Mouse (Mus musculus) midbrain, embryonic 15.5 days (tissue): ENCODE results near the gene Pirb. TPM values are rescaled to one million over a fixed set of nuclear protein-coding genes. Genes with fewer than 3 reads are reported as not detected.
"Not testable (repeated sequence)": the region's sequence is repeated elsewhere in the genome, so short reads cannot be mapped to it uniquely, and the experiment has no call there.

Experiments
- ATAC-seq: fragments of 200-750 bp; cut with Nextera tagmentation; replicated peaks from 2 replicates; pipeline ENCODE4 v1.8.0; 2017; ENCODE audit warnings: moderate TSS enrichment
- H3K27ac ChIP-seq: fragments of 300-500 bp; sonication (generic); 2 replicates; pipeline ENCODE4 v1.5.1; 2015; ENCODE audit warnings: mild to moderate bottlenecking, inconsistent platforms
- H3K27me3 ChIP-seq: fragments of 300-500 bp; sonication (generic); replicated peaks from 2 replicates; pipeline ENCODE4 v1.6.1; 2015; ENCODE audit warnings: inconsistent platforms
- H3K36me3 ChIP-seq: fragments of 300-500 bp; sonication (generic); replicated peaks from 2 replicates; pipeline ENCODE4 v1.6.1; 2015; ENCODE audit warnings: inconsistent platforms
- H3K4me1 ChIP-seq: fragments of 300-500 bp; sonication (generic); 2 replicates; pipeline ENCODE4 v1.6.1; 2015; ENCODE audit warnings: inconsistent platforms
- H3K4me2 ChIP-seq: fragments of 300-500 bp; sonication (generic); 2 replicates; pipeline ENCODE4 v1.6.1; 2015; ENCODE audit warnings: inconsistent platforms, mild to moderate bottlenecking, moderate library complexity
- H3K4me3 ChIP-seq: fragments of 300-500 bp; sonication (generic); 2 replicates; pipeline ENCODE4 v1.5.1; 2015; ENCODE audit warnings: mild to moderate bottlenecking, inconsistent platforms
- H3K9ac ChIP-seq: fragments of 300-500 bp; sonication (generic); 2 replicates; pipeline ENCODE4 v1.6.1; 2015; ENCODE audit warnings: mild to moderate bottlenecking, inconsistent platforms
- H3K9me3 ChIP-seq: fragments of 300-500 bp; sonication (generic); 2 replicates; pipeline ENCODE4 v1.6.1; 2016; ENCODE audit warnings: inconsistent platforms
- WGBS: fragments of 180-500 bp; shearing (Covaris S2); methylation state at CpG from one replicate; pipeline ENCODE4 v1.1.7; 2015; ENCODE audit warnings: mixed read lengths; 5-methylcytosine and 5-hydroxymethylcytosine counted together
- polyA plus RNA-seq: library from polyadenylated mRNA; unstranded; fragments of >200 nt; fragmentation: Nextera tagmentation; extraction: Ambion mirVana; gene quantifications from 2 replicates; pipeline ENCODE4 v1.2.1, GENCODE M21; 2015

Gene Pirb
- polyA plus RNA-seq, result 0.33 and 0.43 TPM in 2 replicates

- WGBS, result 73% methylated on average over 1 of the region's 3 CpGs
- not testable (repeated sequence) for H3K36me3 ChIP-seq, H3K27me3 ChIP-seq, H3K9me3 ChIP-seq, H3K27ac ChIP-seq, H3K4me1 ChIP-seq, H3K9ac ChIP-seq, H3K4me2 ChIP-seq, H3K4me3 ChIP-seq, ATAC-seq
These were observed at the start of gene Pirb for GRCm38 (mm10) chr7:3720268-3720667. Pirb (minus strand) TSS chr7:3720391.

- not testable (repeated sequence) for H3K27me3 ChIP-seq, H3K4me2 ChIP-seq, H3K4me3 ChIP-seq, H3K27ac ChIP-seq, ATAC-seq, H3K4me1 ChIP-seq, H3K36me3 ChIP-seq, H3K9ac ChIP-seq, H3K9me3 ChIP-seq
- no CpG with 5 or more reads among the region's 1 CpGs for WGBS
These were observed 12.5 kb upstream of the Pirb start for GRCm38 (mm10) chr7:3732675-3733074.

- H3K4me1 ChIP-seq, H3K4me2 ChIP-seq, H3K27ac ChIP-seq, ATAC-seq, H3K27me3 ChIP-seq, H3K36me3 ChIP-seq, H3K9me3 ChIP-seq, H3K9ac ChIP-seq, H3K4me3 ChIP-seq: not testable (repeated sequence)
These were observed 5.3 kb upstream of the Pirb start for GRCm38 (mm10) chr7:3725459-3725858.

GRCm38 (mm10) chr7:3715249-3715648 lies 4.9 kb downstream of the Pirb start:
- Histone ChIP-seq H3K9ac (no peak overlapping the region), H3K4me3 (no peak overlapping the region), H3K27me3 (no peaks in the 10 kb centered on the region), H3K27ac (no peak overlapping the region), H3K4me1 (no peaks in the 10 kb centered on the region), H3K9me3 (no peaks in the 10 kb centered on the region), H3K4me2 (no peak overlapping the region), H3K36me3 (no peaks in the 10 kb centered on the region)
- WGBS, result 72% methylated on average over 1 of the region's 1 CpGs
- no peak for ATAC-seq

- Histone ChIP-seq H3K4me2 (no peak overlapping the region), H3K4me3 (no peak overlapping the region), H3K27ac (no peak overlapping the region), H3K9ac (no peak overlapping the region), H3K36me3 (peaks cover 4% of the 10 kb centered on the region; the same call in 1 of the 2 replicates), H3K27me3 (no peaks in the 10 kb centered on the region), H3K4me1 (no peaks in the 10 kb centered on the region), H3K9me3 (no peaks in the 10 kb centered on the region)
- 33% methylated on average over 5 of the region's 5 CpGs for WGBS
- no peak for ATAC-seq
These were observed 7.8 kb downstream of the Pirb start for GRCm38 (mm10) chr7:3712264-3712942.

- WGBS, result 84% methylated on average over 1 of the region's 1 CpGs
- peaks cover 21% of the 10 kb centered on the region for H3K4me1 ChIP-seq
These were observed 11.2 kb downstream of the Pirb start for GRCm38 (mm10) chr7:3709000-3709399.

GRCm38 (mm10) chr7:3708447-3708980 lies 11.7 kb downstream of the Pirb start:
- H3K4me2 ChIP-seq, H3K9me3 ChIP-seq, H3K36me3 ChIP-seq, H3K27ac ChIP-seq, ATAC-seq, H3K27me3 ChIP-seq, H3K4me3 ChIP-seq, H3K9ac ChIP-seq: not testable (repeated sequence)
- WGBS, result 39% methylated on average over 5 of the region's 5 CpGs
- peaks cover 23% of the 10 kb centered on the region for H3K4me1 ChIP-seq

More at GRCm38 (mm10) chr7:3709000-3709399, 11.2 kb downstream of the Pirb start:
- ATAC-seq, result no peak
- peaks cover 4% of the 10 kb centered on the region; the same call in 1 of the 2 replicates for H3K36me3 ChIP-seq
- H3K4me2 ChIP-seq, result no peak overlapping the region
- H3K9me3 ChIP-seq, result no peaks in the 10 kb centered on the region
- no peaks in the 10 kb centered on the region for H3K27me3 ChIP-seq
- H3K9ac ChIP-seq, result no peak overlapping the region
- H3K27ac ChIP-seq, result no peak overlapping the region
- no peak overlapping the region for H3K4me3 ChIP-seq

GRCm38 (mm10) chr7:3707568-3708413 lies 12.4 kb downstream of the Pirb start:
- Histone ChIP-seq H3K4me1 (peaks cover 27% of the 10 kb centered on the region), H3K4me2 (no peak overlapping the region), H3K27me3 (no peaks in the 10 kb centered on the region), H3K36me3 (peaks cover 4% of the 10 kb centered on the region; the same call in 1 of the 2 replicates), H3K9me3 (no peaks in the 10 kb centered on the region), H3K9ac (no peak overlapping the region), H3K27ac (no peak overlapping the region), H3K4me3 (no peak overlapping the region)
- no peak for ATAC-seq
- 29% methylated on average over 7 of the region's 7 CpGs for WGBS

GRCm38 (mm10) chr7:3707027-3707426 lies 13.2 kb downstream of the Pirb start:
- no peak for ATAC-seq
- Histone ChIP-seq H3K9me3 (no peaks in the 10 kb centered on the region), H3K4me2 (no peak overlapping the region), H3K4me3 (no peak overlapping the region), H3K4me1 (peaks cover 27% of the 10 kb centered on the region), H3K27me3 (no peaks in the 10 kb centered on the region), H3K36me3 (peaks cover 4% of the 10 kb centered on the region; the same call in 1 of the 2 replicates), H3K27ac (no peak overlapping the region), H3K9ac (no peak overlapping the region)
- WGBS, result 65% methylated on average over 4 of the region's 4 CpGs

- H3K4me1 ChIP-seq, result peaks cover 27% of the 10 kb centered on the region
- no peak for ATAC-seq
- H3K27me3 ChIP-seq, result no peaks in the 10 kb centered on the region
- peaks cover 4% of the 10 kb centered on the region; the same call in 1 of the 2 replicates for H3K36me3 ChIP-seq
- H3K27ac ChIP-seq, result no peak overlapping the region
- no peaks in the 10 kb centered on the region for H3K9me3 ChIP-seq
- no peak overlapping the region for H3K9ac ChIP-seq
- WGBS, result 62% methylated on average over 11 of the region's 11 CpGs
- H3K4me3 ChIP-seq, result peak overlapping the region; percentile 79
- peak overlapping the region; percentile 84 for H3K4me2 ChIP-seq
These were observed 13.8 kb downstream of the Pirb start for GRCm38 (mm10) chr7:3706343-3706934.

- Histone ChIP-seq H3K36me3 (peaks cover 9% of the 10 kb centered on the region; the same call in 1 of the 2 replicates), H3K9me3 (no peaks in the 10 kb centered on the region), H3K4me1 (peaks cover 27% of the 10 kb centered on the region), H3K4me3 (peak overlapping the region; percentile 79), H3K27ac (no peak overlapping the region), H3K9ac (peak overlapping the region; percentile 73), H3K4me2 (peak overlapping the region; percentile 84), H3K27me3 (no peaks in the 10 kb centered on the region)
- ATAC-seq, result no peak
- WGBS, result 33% methylated on average over 6 of the region's 6 CpGs
These were observed 14.3 kb downstream of the Pirb start for GRCm38 (mm10) chr7:3705911-3706310.

- not testable (repeated sequence) for H3K27me3 ChIP-seq, ATAC-seq, H3K9me3 ChIP-seq, H3K27ac ChIP-seq
- H3K4me1 ChIP-seq, result peaks cover 27% of the 10 kb centered on the region
- 4% methylated on average over 7 of the region's 7 CpGs for WGBS
- peak overlapping the region; percentile 73 for H3K9ac ChIP-seq
- peak overlapping the region; percentile 79 for H3K4me3 ChIP-seq
- H3K4me2 ChIP-seq, result peak overlapping the region; percentile 84
- peaks cover 10% of the 10 kb centered on the region; the same call in 1 of the 2 replicates for H3K36me3 ChIP-seq
These were observed 14.7 kb downstream of the Pirb start for GRCm38 (mm10) chr7:3705461-3705860.
